ENCODE assay signal across 13 mouse cellular contexts in genomic region chr1:132893311-132894077, GRCm38 (mm10). TPM values are rescaled to one million over a fixed set of nuclear protein-coding genes. Genes with fewer than 3 reads are reported as not detected.
A peak's percentile ranks its signal among the peaks of the same experiment; 100 is the strongest.
DNase-seq lines count a peak whose midpoint lies in the region; ATAC-seq and TF ChIP-seq lines count a peak whose summit lies in the region.
"Had no signal": no experiment of that assay in that cellular context is flagged by ENCODE, and none has a peak within 500 bp of the region (broad histone marks: within the 10 kb centered on the region; RNA-seq: fewer than 3 reads in every experiment).

No protein-coding gene starts in this region.

- TF ChIP-seq EP300 in stomach, postnatal 0 days (optimal IDR thresholded peaks at IDR 0.05): no peak

- 43% methylated on average over 17 of the region's 17 CpGs for WGBS in heart, embryonic 11.5 days (ENCODE audit: insufficient replicate concordance)
- 50% methylated on average over 17 of the region's 17 CpGs for WGBS in stomach, postnatal 0 days

- no peaks in the 10 kb centered on the region for H3K36me3 ChIP-seq in heart, embryonic 11.5 days (ENCODE audit: control insufficient read depth, insufficient read depth, low read length)
- H3K36me3 ChIP-seq in stomach, postnatal 0 days (ENCODE audit: control insufficient read depth, insufficient read depth, low read length): no peaks in the 10 kb centered on the region

- H3K4me1 ChIP-seq in heart, embryonic 11.5 days (ENCODE audit: control insufficient read depth, insufficient read depth, low read length): peaks cover 13% of the 10 kb centered on the region; the same call in 1 of the 2 replicates
- H3K4me1 ChIP-seq in stomach, postnatal 0 days (replicated peaks; ENCODE audit: control insufficient read depth, insufficient read depth): no peaks in the 10 kb centered on the region

- peak; percentile 94 for DNase-seq in heart, adult 11 months
- DNase-seq in right cerebral cortex, adult 18-20 months: peak; percentile 90
- no peak for DNase-seq in right cerebral cortex, postnatal 4 days
- DNase-seq in heart, postnatal 25 days (ENCODE audit: low spot score): peak; percentile 7
- peak; percentile 21 for DNase-seq in stomach, postnatal 0 days (ENCODE audit: low spot score)
- DNase-seq in urinary bladder, postnatal 4 days (ENCODE audit: low spot score in 2 of 2): no peak
- no peak for DNase-seq in B cell, adult 2 months
- DNase-seq: adrenal gland, adult 2 months; gastrocnemius, postnatal 10 days had no signal

- H3K27me3 ChIP-seq in heart, embryonic 11.5 days (ENCODE audit: control insufficient read depth, insufficient read depth, low read length): peaks cover 3% of the 10 kb centered on the region; the same call in 1 of the 2 replicates
- H3K27me3 ChIP-seq in stomach, postnatal 0 days (ENCODE audit: control insufficient read depth, insufficient read depth, low read length): no peaks in the 10 kb centered on the region

- intact Hi-C loops in heart, postnatal 25 days (cut with DNase I): no loop called here

- H3K9me3 ChIP-seq in heart, embryonic 11.5 days (replicated peaks; ENCODE audit: control insufficient read depth, low read length): no peaks in the 10 kb centered on the region
- H3K9me3 ChIP-seq in stomach, postnatal 0 days (ENCODE audit: control insufficient read depth, low read length): no peaks in the 10 kb centered on the region

- no peak for ATAC-seq in heart, embryonic 11.5 days (replicated peaks; ENCODE audit: insufficient number of reproducible peaks, low FRiP score, low TSS enrichment)
- ATAC-seq in stomach, postnatal 0 days (ENCODE audit: low FRiP score, low TSS enrichment): 0 out of 2 replicates have a peak, but pooled peaks have one; percentile 51

- TF ChIP-seq CTCF in stomach, postnatal 0 days (IDR thresholded peaks at IDR 0.05; ENCODE audit: low read depth): no peak

- H3K4me3 ChIP-seq in heart, embryonic 11.5 days (ENCODE audit: low read depth, low read length): no peak overlapping the region
- no peak overlapping the region for H3K4me3 ChIP-seq in stomach, postnatal 0 days (ENCODE audit: low read depth, low read length)

- no peak overlapping the region for H3K4me2 ChIP-seq in heart, embryonic 11.5 days
- H3K4me2 ChIP-seq in stomach, postnatal 0 days (replicated peaks; ENCODE audit: low read depth): no peak overlapping the region

- no peak overlapping the region for H3K9ac ChIP-seq in heart, embryonic 11.5 days (ENCODE audit: low read depth, low read length)
- no peak overlapping the region for H3K9ac ChIP-seq in stomach, postnatal 0 days (ENCODE audit: low read length)

- no peak overlapping the region for H3K27ac ChIP-seq in heart, embryonic 11.5 days (ENCODE audit: low read depth, low read length)
- no peak overlapping the region for H3K27ac ChIP-seq in stomach, postnatal 0 days (replicated peaks)
- H3K27ac ChIP-seq: macrophage had no signal

RNA-seq across cellular contexts. Expression of gene Lrrn2, which starts 13.4 kb away (rescaled TPM):
- 5.7 and 6.2 TPM in 2 replicates for polyA plus RNA-seq in heart, embryonic 11.5 days (2014; fragmentation: Nextera tagmentation; extraction: Ambion mirVana)
- total RNA-seq in heart, postnatal 25 days (2021): 1 to 10 TPM; 3.2 to 3.3 TPM
- 1.7 and 2.1 TPM in 2 replicates for polyA plus RNA-seq in stomach, postnatal 0 days (2015; fragmentation: Nextera tagmentation; extraction: Ambion mirVana)
- total RNA-seq: CH12.LX; neutrophil, adult 5-6 weeks had no signal
- polyA plus RNA-seq: macrophage had no signal

Comparison
In these comparisons a context has a peak if more than half of its experiments do, and no peak if none do; other contexts are left out.
1. DNase-seq: peak in heart, adult 11 months (single experiment), right cerebral cortex, adult 18-20 months (single experiment), heart, postnatal 25 days (single experiment) and stomach, postnatal 0 days (single experiment); none in right cerebral cortex, postnatal 4 days (single experiment), urinary bladder, postnatal 4 days (0 of 2) and B cell, adult 2 months (0 of 2).